Mouse (Mus musculus): ENCODE results near the gene Tnfrsf13b.

DNA sequence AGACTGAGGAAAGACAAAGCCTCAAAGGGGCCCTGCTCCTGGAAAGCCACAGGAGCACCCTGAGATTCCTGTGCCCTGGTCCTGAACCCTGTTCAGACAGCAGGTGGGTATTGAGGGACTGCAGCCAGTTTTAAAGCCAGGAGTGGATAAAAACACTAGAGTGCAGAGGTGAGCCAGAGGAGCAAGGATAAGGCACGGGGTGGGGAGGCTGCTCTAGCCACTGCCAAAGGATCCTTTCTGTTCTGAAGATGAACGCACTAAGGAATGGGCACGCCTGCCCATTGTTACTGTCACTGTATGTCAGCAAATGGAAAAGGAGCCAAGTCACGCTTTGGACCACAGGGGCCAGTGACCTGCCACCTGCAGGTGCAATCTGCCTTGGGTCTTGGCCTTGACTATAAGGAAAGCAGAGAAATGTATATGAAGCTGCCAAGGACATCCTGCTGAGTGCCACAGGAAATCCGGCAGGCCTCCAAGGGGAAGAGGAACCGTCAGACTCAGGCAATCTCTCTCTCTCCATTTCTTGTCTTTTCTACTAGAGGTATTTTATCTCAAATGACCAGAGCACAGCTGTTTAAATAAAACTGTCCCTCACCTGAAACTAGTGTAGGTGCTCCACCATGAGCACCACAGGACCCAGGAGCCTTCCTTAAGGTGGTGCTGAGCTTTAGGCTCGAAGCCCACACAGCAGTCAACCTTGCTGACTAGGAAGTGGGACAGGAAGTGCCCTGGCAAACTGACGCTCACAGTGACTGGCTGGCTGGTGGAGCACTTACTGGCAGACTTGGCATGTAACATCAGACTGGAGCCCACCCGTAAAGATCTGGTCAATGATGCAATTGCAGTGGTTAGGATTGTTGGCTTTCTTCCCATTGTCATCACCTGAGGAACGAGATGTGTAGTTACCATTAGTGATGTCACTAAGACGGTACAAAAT lies 33.5 kb downstream of the Tnfrsf13b start:
- no peak for TF ChIP-seq GATA1 (IDR thresholded peaks at IDR 0.05; ENCODE audit: low read length)
- TF ChIP-seq TAL1 (IDR thresholded peaks at IDR 0.05; ENCODE audit: low read length) = no peak

All from erythroblast, embryonic 14.5 days (primary cell).